Mouse (Mus musculus) G1E (cell line): Measurements from ENCODE around the gene Lrp5.

ENCODE experiments used
- CTCF ChIP-seq: IDR thresholded peaks from 2 replicates; pipeline ENCODE4 v1.5.1; 2012; ENCODE audit warnings: low read depth, low read length, inconsistent platforms, mixed read lengths
- TAL1 ChIP-seq: conservative IDR thresholded peaks from 2 replicates; pipeline ENCODE4 v1.6.1; 2012; ENCODE audit warnings: low read depth, low read length, inconsistent platforms, mixed read lengths

- TF ChIP-seq TAL1 (no peak), CTCF (no peak)
These were observed 21.2 kb upstream of the Lrp5 start for GRCm38 (mm10) chr19:3707553-3707952.
